Mouse (Mus musculus) forebrain, embryonic 15.5 days (tissue): ENCODE measurements around the gene Ccrl2. TPM values are rescaled to one million over a fixed set of nuclear protein-coding genes. Genes with fewer than 3 reads are reported as not detected.

Experiments used
- ATAC-seq: fragments of 200-750 bp; cut with Nextera tagmentation; replicated peaks from 2 replicates; pipeline ENCODE4 v1.8.0; 2017; ENCODE audit warnings: mild to moderate bottlenecking, moderate TSS enrichment, moderate library complexity
- H3K27ac ChIP-seq: fragments of 300-500 bp; sonication (generic); replicated peaks from 2 replicates; pipeline ENCODE4 v1.5.1; 2015; ENCODE audit warnings: mild to moderate bottlenecking, inconsistent platforms
- H3K27me3 ChIP-seq: fragments of 300-500 bp; sonication (generic); 2 replicates; pipeline ENCODE4 v1.6.1; 2015; ENCODE audit warnings: inconsistent platforms
- H3K36me3 ChIP-seq: fragments of 300-500 bp; sonication (generic); 2 replicates; pipeline ENCODE4 v1.6.1; 2015; ENCODE audit warnings: mild to moderate bottlenecking, inconsistent platforms
- H3K4me1 ChIP-seq: fragments of 300-500 bp; sonication (generic); 2 replicates; pipeline ENCODE4 v1.6.1; 2015; ENCODE audit warnings: inconsistent platforms
- H3K4me2 ChIP-seq: fragments of 300-500 bp; sonication (generic); replicated peaks from 2 replicates; pipeline ENCODE4 v1.6.1; 2015; ENCODE audit warnings: mild to moderate bottlenecking, inconsistent platforms
- H3K4me3 ChIP-seq: fragments of 300-500 bp; sonication (generic); 2 replicates; pipeline ENCODE4 v1.5.1; 2015; ENCODE audit warnings: mild to moderate bottlenecking, inconsistent platforms
- H3K9ac ChIP-seq: fragments of 300-500 bp; sonication (generic); replicated peaks from 2 replicates; pipeline ENCODE4 v1.6.1; 2015; ENCODE audit warnings: mild to moderate bottlenecking, inconsistent platforms
- H3K9me3 ChIP-seq: fragments of 300-500 bp; sonication (generic); 2 replicates; pipeline ENCODE4 v1.6.1; 2016; ENCODE audit warnings: inconsistent platforms
- WGBS: fragments of 180-500 bp; shearing (Covaris S2); methylation state at CpG from one replicate; pipeline ENCODE4 v1.1.7; 2015; ENCODE audit warnings: mixed read lengths; 5-methylcytosine and 5-hydroxymethylcytosine counted together
- polyA plus RNA-seq: library from polyadenylated mRNA; unstranded; fragments of >200 nt; fragmentation: Nextera tagmentation; extraction: Ambion mirVana; gene quantifications from 2 replicates; pipeline ENCODE4 v1.2.1, GENCODE M21; 2015

Gene Ccrl2
- 1.0 and 1.1 TPM in 2 replicates for polyA plus RNA-seq

DNA sequence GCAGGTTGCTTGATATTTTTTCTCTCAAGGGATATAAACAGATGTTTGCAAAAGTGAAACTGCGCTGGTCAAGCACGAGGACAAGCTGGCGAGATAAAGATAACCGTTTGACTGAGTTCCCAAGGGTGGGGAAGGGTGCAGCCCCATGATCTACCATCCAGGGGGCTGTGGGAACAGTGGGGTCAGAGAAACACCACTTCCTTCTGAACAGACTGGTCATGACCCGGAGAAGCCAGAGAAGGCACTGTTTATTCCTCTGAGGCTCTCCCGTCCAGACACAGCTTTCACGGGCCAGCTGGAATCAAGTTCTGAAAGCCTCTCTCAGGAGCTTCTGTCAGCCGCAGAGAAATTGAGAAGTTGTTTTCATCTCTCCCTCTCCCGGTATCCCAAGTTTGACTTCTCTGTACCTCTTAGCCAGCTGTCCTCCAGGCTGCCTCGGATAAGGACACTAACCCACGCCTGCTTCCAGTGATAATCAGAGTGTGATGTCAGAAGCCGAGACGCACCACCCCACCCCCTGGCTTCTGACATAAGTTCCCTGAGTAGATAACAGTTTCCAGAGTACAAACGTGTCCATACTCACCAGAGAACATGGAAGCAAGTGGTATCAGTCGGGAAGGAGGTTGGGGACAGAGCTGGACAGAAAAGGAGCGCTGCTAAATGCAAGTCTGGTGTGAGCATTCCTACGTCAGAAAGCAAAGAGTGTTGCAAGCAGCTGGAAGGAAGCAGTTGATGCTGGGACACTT is at the start of gene Ccrl2:
Ccrl2 (minus strand) TSS at position 722 of the 746 bp plus-strand sequence.
- WGBS, result 65% methylated on average over 17 of the region's 17 CpGs
- no peaks in the 10 kb centered on the region for H3K9me3 ChIP-seq
- no peak for ATAC-seq
- H3K4me1 ChIP-seq, result no peaks in the 10 kb centered on the region
- H3K36me3 ChIP-seq, result no peaks in the 10 kb centered on the region
- no peak within 1 kb of the TSS for H3K27ac ChIP-seq
- H3K4me2 ChIP-seq, result no peak within 1 kb of the TSS
- no peaks in the 10 kb centered on the region for H3K27me3 ChIP-seq
- no peak within 1 kb of the TSS for H3K9ac ChIP-seq
- H3K4me3 ChIP-seq, result 0 out of 2 replicates have a peak within 1 kb of the TSS, but pooled peaks have one; percentile 3

DNA sequence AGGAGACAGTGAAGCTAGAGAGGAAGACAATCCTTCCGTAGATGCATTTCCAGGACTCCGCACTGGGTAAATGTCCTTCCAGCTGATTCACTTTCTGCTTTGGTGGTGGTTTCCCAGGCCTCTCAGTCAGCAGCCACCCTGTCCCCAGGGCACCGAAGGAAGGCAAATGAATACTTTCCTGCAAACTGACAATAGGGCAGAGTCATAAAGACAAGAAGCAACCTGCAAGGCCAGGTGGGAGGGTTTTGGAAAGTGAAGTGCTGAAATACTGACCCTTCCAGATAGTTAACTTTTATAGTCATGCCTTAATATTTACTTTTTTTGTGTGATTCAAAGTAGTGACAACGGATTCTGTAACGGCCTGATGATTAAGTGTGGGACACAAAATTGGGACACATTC is 46.6 kb upstream of the Ccrl2 start:
- Histone ChIP-seq H3K4me1 (no peaks in the 10 kb centered on the region), H3K36me3 (no peaks in the 10 kb centered on the region), H3K9ac (no peak overlapping the region), H3K4me3 (no peak overlapping the region), H3K9me3 (no peaks in the 10 kb centered on the region), H3K27ac (no peak overlapping the region), H3K4me2 (no peak overlapping the region), H3K27me3 (no peaks in the 10 kb centered on the region)
- ATAC-seq, result no peak
- WGBS, result 92% methylated on average over 5 of the region's 5 CpGs

DNA sequence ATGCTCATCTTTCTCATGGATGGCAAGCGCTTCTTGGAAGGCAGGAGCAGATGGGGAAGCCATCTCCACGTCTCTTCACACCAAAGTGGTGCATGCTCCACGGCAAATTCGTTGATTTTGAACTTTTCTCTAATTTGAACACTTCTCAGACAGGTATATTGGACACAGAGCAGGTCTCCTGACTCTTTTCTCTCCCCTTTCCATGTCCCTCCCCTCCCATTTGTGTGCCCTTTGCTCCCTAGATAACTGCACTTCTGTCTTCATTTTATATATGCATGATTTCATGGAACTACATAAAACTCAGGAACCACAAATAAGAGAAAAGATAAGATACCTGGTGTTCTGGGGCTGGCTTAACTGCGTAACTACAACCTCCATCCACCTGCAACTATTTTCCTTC is 46.0 kb upstream of the Ccrl2 start:
- Histone ChIP-seq H3K9ac (no peak overlapping the region), H3K27ac (no peak overlapping the region), H3K4me1 (no peaks in the 10 kb centered on the region), H3K4me3 (no peak overlapping the region), H3K36me3 (no peaks in the 10 kb centered on the region), H3K9me3 (no peaks in the 10 kb centered on the region), H3K27me3 (no peaks in the 10 kb centered on the region), H3K4me2 (no peak overlapping the region)
- no peak for ATAC-seq
- WGBS, result 81% methylated on average over 5 of the region's 5 CpGs

DNA sequence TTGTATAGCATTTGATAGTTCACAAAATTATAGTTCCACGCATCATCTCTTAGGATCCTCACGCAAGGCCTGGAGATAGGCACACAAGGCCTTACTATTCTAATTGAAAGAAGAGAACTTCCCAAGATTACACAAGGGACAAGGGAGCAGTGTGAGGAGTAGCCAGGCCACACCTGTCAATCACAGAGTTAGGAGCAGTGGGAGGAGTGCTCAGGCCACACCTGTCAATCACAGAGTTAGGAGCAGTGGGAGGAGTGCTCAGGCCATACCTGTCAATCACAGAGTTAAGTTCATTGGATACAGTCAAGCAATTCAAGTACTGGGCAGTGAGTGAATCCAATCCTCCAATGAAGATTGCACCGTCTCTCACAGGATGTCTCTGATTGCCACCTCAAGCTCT is 43.1 kb upstream of the Ccrl2 start:
- no peaks in the 10 kb centered on the region for H3K36me3 ChIP-seq
- no peak overlapping the region for H3K27ac ChIP-seq
- H3K9ac ChIP-seq, result no peak overlapping the region
- WGBS, result 74% methylated on average over 3 of the region's 3 CpGs
- ATAC-seq, result no peak
- no peaks in the 10 kb centered on the region for H3K9me3 ChIP-seq
- no peak overlapping the region for H3K4me3 ChIP-seq
- H3K4me1 ChIP-seq, result no peaks in the 10 kb centered on the region
- H3K4me2 ChIP-seq, result no peak overlapping the region
- H3K27me3 ChIP-seq, result no peaks in the 10 kb centered on the region

DNA sequence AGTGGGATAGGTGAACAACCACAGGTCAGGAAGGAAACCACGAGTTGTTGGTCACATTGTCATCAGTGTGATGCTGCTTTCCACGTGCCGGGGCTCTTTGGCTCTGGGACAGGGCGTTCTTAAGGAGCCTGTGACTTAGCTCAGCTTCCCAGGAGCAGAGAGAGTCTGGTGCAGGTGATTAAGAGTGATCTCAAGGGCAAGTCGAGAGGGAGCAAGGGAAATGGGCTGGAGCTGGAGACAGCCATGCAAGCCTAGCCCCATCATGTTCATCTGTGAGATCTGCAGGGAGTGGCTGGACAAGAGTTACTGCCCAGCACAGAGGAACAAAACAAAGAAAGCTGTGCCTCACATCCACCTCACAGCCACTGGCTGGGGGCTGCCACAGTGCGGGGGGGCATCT is 40.2 kb upstream of the Ccrl2 start:
- Histone ChIP-seq H3K27me3 (no peaks in the 10 kb centered on the region), H3K36me3 (no peaks in the 10 kb centered on the region), H3K9me3 (no peaks in the 10 kb centered on the region), H3K4me1 (no peaks in the 10 kb centered on the region), H3K4me3 (no peak overlapping the region), H3K27ac (no peak overlapping the region), H3K9ac (no peak overlapping the region), H3K4me2 (no peak overlapping the region)
- ATAC-seq, result no peak
- WGBS, result 74% methylated on average over 6 of the region's 6 CpGs

DNA sequence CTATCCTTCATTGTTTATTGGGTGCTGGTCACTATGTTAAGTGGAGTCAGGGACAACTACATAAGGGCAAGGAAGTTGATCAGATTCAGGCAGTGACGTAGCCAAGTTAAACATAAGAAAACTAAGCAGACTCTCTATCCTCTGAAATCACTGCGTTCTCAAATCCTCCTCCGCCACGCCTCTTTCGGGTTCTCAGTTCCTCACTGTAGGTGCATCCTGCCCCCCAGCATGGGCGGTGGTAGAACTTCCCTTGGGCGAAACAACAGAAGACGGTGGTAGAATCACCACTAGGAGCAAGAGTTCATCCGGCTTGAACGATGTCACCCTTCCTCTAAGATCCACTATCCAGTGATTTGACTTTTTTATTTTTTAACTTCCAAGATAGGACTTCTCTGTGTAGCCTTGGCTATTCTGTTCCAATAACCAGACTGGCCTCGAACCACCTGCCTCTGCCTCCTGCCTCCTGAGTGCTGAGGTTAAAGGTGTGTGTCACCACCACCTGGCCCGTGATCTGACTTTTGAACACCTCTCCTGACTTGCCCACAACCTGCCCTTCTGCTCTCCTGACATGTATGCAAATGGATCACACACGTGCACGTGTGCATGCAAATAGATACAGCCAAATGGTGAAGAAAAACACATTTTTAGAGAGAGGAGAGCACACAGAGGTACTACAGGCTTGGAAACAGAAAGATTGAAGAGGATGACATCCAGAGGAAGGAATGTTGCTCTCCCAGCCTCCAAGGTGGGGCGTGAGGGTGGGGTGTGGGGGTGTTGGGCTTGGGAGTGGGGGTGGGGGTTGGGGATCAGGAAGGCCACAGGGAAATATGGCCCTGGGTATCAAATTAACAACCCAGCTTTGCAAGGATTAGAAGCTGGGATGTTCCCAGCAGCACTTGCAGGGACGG is 39.4 kb upstream of the Ccrl2 start:
- 91% methylated on average over 16 of the region's 16 CpGs for WGBS
- no peaks in the 10 kb centered on the region for H3K36me3 ChIP-seq
- no peak overlapping the region for H3K27ac ChIP-seq
- no peak overlapping the region for H3K4me3 ChIP-seq
- no peak overlapping the region for H3K4me2 ChIP-seq
- H3K9ac ChIP-seq, result no peak overlapping the region
- H3K9me3 ChIP-seq, result no peaks in the 10 kb centered on the region
- no peaks in the 10 kb centered on the region for H3K27me3 ChIP-seq
- ATAC-seq, result no peak
- H3K4me1 ChIP-seq, result no peaks in the 10 kb centered on the region

DNA sequence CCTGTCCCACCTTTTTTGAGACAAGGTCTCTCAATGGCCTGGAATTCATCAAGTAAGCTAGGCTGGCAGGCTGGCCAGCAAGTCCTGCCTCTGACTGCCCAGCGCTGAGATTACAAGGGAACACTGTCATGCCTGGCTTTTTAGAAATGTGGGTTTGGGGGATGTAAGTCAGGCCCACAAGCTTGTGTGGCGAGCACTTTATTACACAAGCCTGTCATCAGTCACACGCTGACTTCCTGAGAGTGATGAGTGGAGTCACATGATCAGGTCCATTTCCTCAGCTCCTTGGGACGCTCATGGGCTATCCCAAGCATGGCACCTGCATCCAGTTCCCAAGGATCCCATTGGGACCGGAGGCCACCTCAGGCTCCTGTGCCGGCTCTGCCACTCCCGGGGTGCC is 38.4 kb upstream of the Ccrl2 start:
- H3K27me3 ChIP-seq, result no peaks in the 10 kb centered on the region
- 79% methylated on average over 7 of the region's 7 CpGs for WGBS
- no peaks in the 10 kb centered on the region for H3K36me3 ChIP-seq

DNA sequence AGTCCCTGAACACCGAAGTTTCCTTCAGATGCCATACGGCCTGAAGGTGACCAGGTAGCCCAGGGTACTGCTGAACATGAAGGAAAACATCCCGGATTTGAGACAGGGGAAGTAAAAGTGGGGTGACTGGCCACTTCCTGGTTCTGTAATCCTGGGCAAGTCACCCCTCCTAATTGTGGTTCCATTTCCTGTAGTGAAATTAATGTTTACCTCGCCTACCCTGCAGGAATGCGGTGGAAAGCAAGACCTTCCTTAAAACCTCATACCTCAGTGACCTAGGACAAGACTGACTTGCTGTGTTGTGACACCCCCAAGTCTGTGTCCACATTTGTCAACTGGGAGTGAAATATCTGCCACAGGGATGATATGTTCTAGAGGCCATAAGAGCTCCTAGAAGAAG is 37.3 kb upstream of the Ccrl2 start:
- WGBS, result 80% methylated on average over 5 of the region's 5 CpGs
- no peak overlapping the region for H3K27ac ChIP-seq

More for the DNA sequence above, 38.4 kb upstream of the Ccrl2 start:
- no peak overlapping the region for H3K4me3 ChIP-seq
- H3K9me3 ChIP-seq, result no peaks in the 10 kb centered on the region
- no peak for ATAC-seq
- no peak overlapping the region for H3K9ac ChIP-seq
- no peak overlapping the region for H3K27ac ChIP-seq
- H3K4me1 ChIP-seq, result no peaks in the 10 kb centered on the region
- H3K4me2 ChIP-seq, result no peak overlapping the region

DNA sequence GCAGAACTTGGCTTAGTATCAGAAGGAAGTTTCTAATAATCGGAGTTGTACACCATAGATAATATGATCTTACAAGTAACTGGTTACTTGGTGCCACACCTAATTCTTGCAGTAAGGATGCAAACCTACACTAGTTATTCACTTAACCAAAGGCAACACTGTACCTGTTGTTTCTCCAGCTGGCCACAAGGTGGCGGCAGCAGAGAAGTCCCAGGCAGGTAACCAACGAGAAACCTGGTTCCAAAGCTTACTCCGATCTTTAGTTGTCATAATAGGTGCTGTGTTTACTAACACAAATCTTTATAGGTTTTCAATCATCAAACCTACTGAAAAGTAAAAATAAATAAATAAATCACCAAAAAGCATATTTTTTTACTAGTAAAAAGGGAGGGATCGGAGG is 35.8 kb upstream of the Ccrl2 start:
- H3K27ac ChIP-seq, result no peak overlapping the region
- H3K9me3 ChIP-seq, result no peaks in the 10 kb centered on the region
- no peak overlapping the region for H3K4me2 ChIP-seq
- H3K36me3 ChIP-seq, result no peaks in the 10 kb centered on the region
- ATAC-seq, result no peak
- H3K4me1 ChIP-seq, result no peaks in the 10 kb centered on the region
- 27% methylated on average over 5 of the region's 5 CpGs for WGBS
- H3K27me3 ChIP-seq, result no peaks in the 10 kb centered on the region
- no peak overlapping the region for H3K9ac ChIP-seq
- no peak overlapping the region for H3K4me3 ChIP-seq

More for the DNA sequence above, 37.3 kb upstream of the Ccrl2 start:
- H3K4me1 ChIP-seq, result no peaks in the 10 kb centered on the region
- no peak overlapping the region for H3K4me3 ChIP-seq
- no peaks in the 10 kb centered on the region for H3K36me3 ChIP-seq
- H3K9ac ChIP-seq, result no peak overlapping the region
- no peaks in the 10 kb centered on the region for H3K27me3 ChIP-seq
- H3K9me3 ChIP-seq, result no peaks in the 10 kb centered on the region
- H3K4me2 ChIP-seq, result no peak overlapping the region
- no peak for ATAC-seq

DNA sequence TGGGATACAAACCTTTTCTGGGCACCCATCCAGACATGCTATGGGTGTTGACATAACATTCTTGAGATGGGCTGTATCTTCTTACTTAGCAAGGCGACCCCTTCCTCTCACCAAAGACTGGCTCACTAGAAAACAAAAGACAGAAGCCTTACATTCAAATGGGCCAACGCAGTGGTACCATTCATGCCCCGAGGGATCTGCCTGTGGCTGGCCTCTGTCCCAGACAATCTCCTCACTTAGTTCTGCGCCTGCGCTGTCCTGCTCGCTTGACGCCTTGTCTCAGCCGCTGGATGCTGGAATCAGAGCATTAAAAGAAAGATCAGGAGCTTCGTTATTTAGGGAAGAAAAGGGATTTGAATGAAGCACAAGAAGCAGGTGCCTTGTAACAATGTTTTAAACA is 35.3 kb upstream of the Ccrl2 start:
- H3K4me1 ChIP-seq, result no peaks in the 10 kb centered on the region
- H3K27ac ChIP-seq, result no peak overlapping the region
- H3K27me3 ChIP-seq, result no peaks in the 10 kb centered on the region
- WGBS, result 46% methylated on average over 9 of the region's 9 CpGs
- no peak for ATAC-seq
- no peak overlapping the region; the same call in 1 of the 2 replicates for H3K4me2 ChIP-seq
- H3K36me3 ChIP-seq, result no peaks in the 10 kb centered on the region
- H3K4me3 ChIP-seq, result no peak overlapping the region
- no peak overlapping the region for H3K9ac ChIP-seq
- no peaks in the 10 kb centered on the region for H3K9me3 ChIP-seq

DNA sequence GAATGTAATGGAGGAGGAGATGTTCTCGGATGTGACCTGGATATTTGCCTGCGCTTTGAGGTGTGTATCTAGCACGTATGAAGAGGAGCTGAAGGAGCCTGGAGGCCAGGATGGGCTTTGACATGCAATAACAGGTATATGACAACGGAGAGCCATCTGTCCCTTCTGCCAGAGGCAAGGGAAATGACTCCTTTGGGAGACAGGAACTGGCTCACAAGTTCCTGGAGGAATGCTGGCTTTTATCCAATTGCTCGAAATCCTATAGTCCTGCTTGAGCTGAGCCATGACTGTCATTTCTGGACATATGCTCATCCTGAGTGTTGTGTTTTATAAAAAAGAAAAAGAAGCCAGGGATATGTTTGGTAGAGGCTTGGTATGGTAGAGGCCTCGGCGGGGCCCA is 31.6 kb upstream of the Ccrl2 start:
- no peak overlapping the region for H3K4me2 ChIP-seq
- 34% methylated on average over 7 of the region's 7 CpGs for WGBS
- no peak overlapping the region for H3K4me3 ChIP-seq
- H3K9me3 ChIP-seq, result no peaks in the 10 kb centered on the region
- no peaks in the 10 kb centered on the region for H3K36me3 ChIP-seq
- H3K4me1 ChIP-seq, result no peaks in the 10 kb centered on the region
- H3K27me3 ChIP-seq, result no peaks in the 10 kb centered on the region
- H3K9ac ChIP-seq, result no peak overlapping the region
- no peak overlapping the region for H3K27ac ChIP-seq
- no peak for ATAC-seq

DNA sequence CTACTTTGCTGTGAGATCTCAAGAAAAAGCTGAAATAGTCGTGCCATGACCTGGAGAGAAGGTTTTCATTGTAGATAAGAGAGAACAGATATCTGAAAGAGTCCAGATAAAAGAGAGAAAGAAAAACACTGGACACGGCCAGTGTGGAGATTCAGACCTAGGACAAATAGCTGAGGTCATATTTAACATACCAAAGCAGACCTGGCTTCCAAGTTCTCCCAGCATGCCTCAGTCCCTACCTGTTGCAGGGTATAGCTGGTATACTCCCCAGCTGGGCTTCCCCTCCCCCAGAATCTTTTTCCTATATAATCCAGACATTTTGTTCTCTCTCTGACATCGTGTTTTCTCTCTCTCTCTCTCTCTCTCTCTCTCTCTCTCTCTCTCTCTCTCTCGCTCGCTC is 30.6 kb upstream of the Ccrl2 start:
- 8% methylated on average over 5 of the region's 5 CpGs for WGBS
- no peak for ATAC-seq
- no peaks in the 10 kb centered on the region for H3K27me3 ChIP-seq

More for the DNA sequence above, 30.6 kb upstream of the Ccrl2 start:
- Histone ChIP-seq H3K4me1 (no peaks in the 10 kb centered on the region), H3K9ac (no peak overlapping the region), H3K4me2 (no peak overlapping the region), H3K36me3 (no peaks in the 10 kb centered on the region), H3K9me3 (no peaks in the 10 kb centered on the region), H3K4me3 (no peak overlapping the region), H3K27ac (no peak overlapping the region)
